ENCODE assay signal across 35 mouse cellular contexts in genomic region chr10:119034396-119034795, GRCm38 (mm10).
"Had no signal": no experiment of that assay in that cellular context is flagged by ENCODE, and none has a peak within 500 bp of the region (broad histone marks: within the 10 kb centered on the region; RNA-seq: fewer than 3 reads in every experiment).

No protein-coding gene starts in this region.

- H3K9me3 ChIP-seq: heart, embryonic 10.5 days; heart, embryonic 13.5 days; heart, embryonic 15.5 days; hindbrain, embryonic 12.5 days; hindbrain, embryonic 13.5 days; hindbrain, embryonic 15.5 days; intestine, embryonic 15.5 days; kidney, embryonic 15.5 days had no signal

- H3K4me2 ChIP-seq: heart, embryonic 11.5 days; heart, embryonic 12.5 days; heart, embryonic 13.5 days; heart, embryonic 15.5 days; hindbrain, embryonic 12.5 days; hindbrain, embryonic 13.5 days; hindbrain, embryonic 14.5 days; hindbrain, embryonic 15.5 days; intestine, embryonic 15.5 days; kidney, embryonic 15.5 days had no signal

- H3K4me1 ChIP-seq: hindbrain, embryonic 12.5 days; hindbrain, embryonic 13.5 days; hindbrain, embryonic 15.5 days; intestine, embryonic 15.5 days had no signal

- H3K4me3 ChIP-seq: heart, embryonic 10.5 days; heart, embryonic 12.5 days; heart, embryonic 13.5 days; heart, embryonic 15.5 days; hindbrain, embryonic 12.5 days; hindbrain, embryonic 13.5 days; hindbrain, embryonic 15.5 days; intestine, embryonic 15.5 days; kidney, embryonic 15.5 days; layer of hippocampus, adult 2 months; left cerebral cortex, adult 2 months had no signal

- ATAC-seq: hindbrain, embryonic 16.5 days; hindbrain, postnatal 0 days; inflammation-experienced regulatory T-cells, adult 6 months; intestine, embryonic 15.5 days; intestine, embryonic 16.5 days; intestine, postnatal 0 days had no signal

- H3K27me3 ChIP-seq: heart, embryonic 12.5 days; heart, embryonic 13.5 days; heart, embryonic 15.5 days; hindbrain, embryonic 12.5 days; hindbrain, embryonic 13.5 days; hindbrain, embryonic 15.5 days; intestine, embryonic 15.5 days had no signal

- H3K9ac ChIP-seq: heart, embryonic 12.5 days; heart, embryonic 13.5 days; heart, embryonic 15.5 days; hindbrain, embryonic 12.5 days; hindbrain, embryonic 13.5 days; hindbrain, embryonic 14.5 days; hindbrain, embryonic 15.5 days; intestine, embryonic 15.5 days; kidney, embryonic 15.5 days had no signal

- H3K36me3 ChIP-seq: heart, embryonic 10.5 days; heart, embryonic 12.5 days; heart, embryonic 13.5 days; heart, embryonic 15.5 days; hindbrain, embryonic 12.5 days; hindbrain, embryonic 13.5 days; hindbrain, embryonic 15.5 days; intestine, embryonic 15.5 days; kidney, embryonic 15.5 days had no signal

- DNase-seq: heart, postnatal 10 days; heart, postnatal 14 days; heart, postnatal 36 days; heart, postnatal 4 days; kidney, adult 11 months; kidney, adult 18-20 months; kidney, adult 2 months; kidney, adult 8-10 months; kidney, adult 9 months; kidney, postnatal 10 days; kidney, postnatal 14 days; kidney, postnatal 25 days; kidney, postnatal 36 days; kidney, postnatal 4 days; layer of hippocampus, adult 9-11 months; layer of hippocampus, postnatal 36 days had no signal

- H3K27ac ChIP-seq: heart, embryonic 10.5 days; heart, embryonic 13.5 days; heart, embryonic 15.5 days; hindbrain, embryonic 12.5 days; hindbrain, embryonic 13.5 days; hindbrain, embryonic 14.5 days; hindbrain, embryonic 15.5 days; hindbrain, postnatal 0 days; intestine, embryonic 15.5 days; kidney, embryonic 15.5 days; kidney, postnatal 0 days; layer of hippocampus, adult 2 months; left cerebral cortex, adult 2 months had no signal
